Mouse (Mus musculus) forebrain, embryonic 16.5 days (tissue): ENCODE measurements around the gene Parp9. TPM values are rescaled to one million over a fixed set of nuclear protein-coding genes. Genes with fewer than 3 reads are reported as not detected.
"Not testable (repeated sequence)": the region's sequence is repeated elsewhere in the genome, so short reads cannot be mapped to it uniquely, and the experiment has no call there.

Experiments
- ATAC-seq: fragments of 200-750 bp; cut with Nextera tagmentation; 2 replicates; pipeline ENCODE4 v1.8.0; 2017; ENCODE audit warnings: mild to moderate bottlenecking, moderate library complexity
- H3K27ac ChIP-seq: fragments of 300-500 bp; sonication (generic); 2 replicates; pipeline ENCODE4 v1.5.1; 2014; ENCODE audit warnings: low read length, control low read depth
- H3K27me3 ChIP-seq: fragments of 300-500 bp; sonication (generic); replicated peaks from 2 replicates; pipeline ENCODE4 v1.6.1; 2014; ENCODE audit warnings: low read length; ENCODE audit not compliant: control insufficient read depth, insufficient read depth
- H3K36me3 ChIP-seq: fragments of 300-500 bp; sonication (generic); 2 replicates; pipeline ENCODE4 v1.6.1; 2014; ENCODE audit not compliant: control insufficient read depth, insufficient read depth
- H3K4me1 ChIP-seq: fragments of 300-500 bp; sonication (generic); replicated peaks from 2 replicates; pipeline ENCODE4 v1.6.1; 2014; ENCODE audit warnings: low read length; ENCODE audit not compliant: control insufficient read depth, insufficient read depth
- H3K4me2 ChIP-seq: fragments of 300-500 bp; sonication (generic); 2 replicates; pipeline ENCODE4 v1.6.1; 2014; ENCODE audit warnings: mild to moderate bottlenecking, low read length, control low read depth
- H3K4me3 ChIP-seq: fragments of 300-500 bp; sonication (generic); replicated peaks from 2 replicates; pipeline ENCODE4 v1.5.1; 2014; ENCODE audit warnings: mild to moderate bottlenecking, low read length, control low read depth
- H3K9ac ChIP-seq: fragments of 300-500 bp; sonication (generic); replicated peaks from 2 replicates; pipeline ENCODE4 v1.6.1; 2014; ENCODE audit warnings: low read depth, low read length, control low read depth
- H3K9me3 ChIP-seq: fragments of 300-500 bp; sonication (generic); 2 replicates; pipeline ENCODE4 v1.6.1; 2016; ENCODE audit warnings: low read length; ENCODE audit not compliant: control insufficient read depth
- WGBS: fragments of 180-500 bp; shearing (Covaris S2); extraction: QIAGEN DNeasy Blood & Tissue Kit; methylation state at CpG from one replicate; pipeline ENCODE4 v1.1.7; 2014; 5-methylcytosine and 5-hydroxymethylcytosine counted together
- polyA plus RNA-seq: library from polyadenylated mRNA; unstranded; fragments of >200 nt; fragmentation: Nextera tagmentation; extraction: Ambion mirVana; gene quantifications from 2 replicates; pipeline ENCODE4 v1.2.1, GENCODE M21; 2015

The Parp9 gene
- polyA plus RNA-seq, 1 experiment from 2014 or later = 2.3 TPM

DNA sequence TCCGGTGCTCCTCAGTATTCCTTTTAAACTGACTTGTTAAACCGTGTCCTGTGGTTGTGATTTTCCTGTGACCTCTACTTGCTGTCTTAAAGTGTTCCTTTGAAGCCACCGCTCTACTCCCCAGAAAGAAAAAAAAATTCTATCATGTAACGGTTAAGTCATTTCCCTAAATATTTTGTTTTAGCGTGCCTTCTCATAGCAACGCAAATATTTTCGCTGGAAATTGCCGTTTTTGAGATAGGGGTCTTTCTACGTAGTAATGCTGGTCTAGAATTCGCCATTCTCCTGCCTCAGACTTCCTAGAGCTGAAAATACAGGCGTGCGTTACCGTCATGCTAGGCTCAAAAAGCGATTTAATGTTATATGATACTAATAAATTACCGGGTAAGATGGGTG is 44.2 kb downstream of the Parp9 start:
- peak overlapping the region; percentile 82 for H3K4me3 ChIP-seq
- H3K36me3 ChIP-seq = no peaks in the 10 kb centered on the region
- H3K9me3 ChIP-seq = no peaks in the 10 kb centered on the region
- WGBS = 5% methylated on average over 15 of the region's 15 CpGs
- peak overlapping the region; percentile 79 for H3K4me2 ChIP-seq
- no peak; the same call in 1 of the 2 replicates for ATAC-seq
- H3K9ac ChIP-seq = peak overlapping the region; percentile 73
- no peaks in the 10 kb centered on the region for H3K27me3 ChIP-seq
- peaks cover 16% of the 10 kb centered on the region for H3K4me1 ChIP-seq
- peak overlapping the region; percentile 2; the same call in 1 of the 2 replicates for H3K27ac ChIP-seq

- Histone ChIP-seq H3K9me3 (no peaks in the 10 kb centered on the region), H3K36me3 (no peaks in the 10 kb centered on the region), H3K4me3 (peak overlapping the region; percentile 82), H3K9ac (peak overlapping the region; percentile 73), H3K4me1 (peaks cover 16% of the 10 kb centered on the region), H3K4me2 (peak overlapping the region; percentile 79), H3K27me3 (no peaks in the 10 kb centered on the region), H3K27ac (peak overlapping the region; percentile 98)
- peak; percentile 96 for ATAC-seq
- under 1% methylated on average over 48 of the region's 54 CpGs for WGBS
These were observed 44.7 kb downstream of the Parp9 start for GRCm38 (mm10) chr16:35982902-35983516.

- Histone ChIP-seq H3K27ac (peak overlapping the region; percentile 98), H3K4me1 (peaks cover 16% of the 10 kb centered on the region), H3K9ac (peak overlapping the region; percentile 73), H3K27me3 (no peaks in the 10 kb centered on the region), H3K4me2 (peak overlapping the region; percentile 73), H3K9me3 (no peaks in the 10 kb centered on the region), H3K36me3 (no peaks in the 10 kb centered on the region), H3K4me3 (peak overlapping the region; percentile 82)
- WGBS = 0% methylated on average over 19 of the region's 86 CpGs
- peak; percentile 75 for ATAC-seq
These were observed 45.3 kb downstream of the Parp9 start for GRCm38 (mm10) chr16:35983517-35984101.

DNA sequence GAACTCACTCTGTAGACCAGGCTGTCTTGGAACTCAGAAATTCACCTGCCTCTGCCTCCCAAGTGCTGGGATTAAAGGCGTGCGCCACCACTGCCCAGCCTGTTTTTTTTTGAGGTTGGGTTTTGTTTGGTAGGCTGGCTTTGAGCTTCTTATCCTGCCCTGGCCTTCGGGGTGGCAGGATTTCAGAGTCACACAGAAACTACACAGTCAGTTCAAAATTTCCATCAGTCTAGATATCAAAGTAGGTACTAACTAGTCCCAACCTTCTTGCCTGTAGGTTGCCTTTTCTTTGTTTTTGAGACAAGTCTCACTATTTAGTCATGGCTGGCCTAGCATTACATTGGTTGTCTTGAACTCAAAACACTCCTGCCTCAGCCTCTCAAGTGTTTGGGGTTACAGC is 46.2 kb downstream of the Parp9 start:
- peak overlapping the region; percentile 73 for H3K4me2 ChIP-seq
- 57% methylated on average over 3 of the region's 3 CpGs for WGBS
- H3K4me1 ChIP-seq = peaks cover 16% of the 10 kb centered on the region
- no peaks in the 10 kb centered on the region for H3K36me3 ChIP-seq
- no peak overlapping the region for H3K27ac ChIP-seq
- no peak for ATAC-seq
- H3K9me3 ChIP-seq = no peaks in the 10 kb centered on the region
- peak overlapping the region; percentile 82 for H3K4me3 ChIP-seq
- no peaks in the 10 kb centered on the region for H3K27me3 ChIP-seq
- H3K9ac ChIP-seq = no peak overlapping the region

DNA sequence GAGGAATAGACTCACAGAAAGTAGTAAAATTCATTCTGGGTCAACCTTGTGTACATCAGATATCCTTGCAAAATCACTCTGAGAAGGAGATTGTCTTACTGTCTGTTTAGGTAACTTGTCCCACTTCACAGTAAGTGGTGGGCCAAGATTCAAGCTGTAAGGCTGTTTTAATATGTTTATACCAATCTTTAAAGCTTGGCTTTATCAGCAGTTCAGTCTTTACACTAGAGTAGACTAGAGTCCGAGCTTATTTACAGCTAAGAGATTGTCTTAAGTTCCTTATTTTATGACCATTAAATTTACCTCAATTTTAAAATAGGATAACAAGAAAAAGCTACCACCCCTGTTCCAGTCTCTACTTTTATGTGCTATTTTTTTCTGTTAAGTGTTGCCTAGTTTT is 49.7 kb downstream of the Parp9 start:
- Histone ChIP-seq H3K27me3 (no peaks in the 10 kb centered on the region), H3K9ac (no peak overlapping the region), H3K4me2 (no peak overlapping the region), H3K36me3 (no peaks in the 10 kb centered on the region), H3K4me1 (peaks cover 15% of the 10 kb centered on the region), H3K9me3 (no peaks in the 10 kb centered on the region), H3K27ac (no peak overlapping the region), H3K4me3 (no peak overlapping the region)
- no peak for ATAC-seq
- 74% methylated on average over 1 of the region's 1 CpGs for WGBS

GRCm38 (mm10) chr16:35992391-35992790 is 54.1 kb downstream of the Parp9 start:
- no peaks in the 10 kb centered on the region for H3K36me3 ChIP-seq
- 85% methylated on average over 1 of the region's 1 CpGs for WGBS
- H3K9me3 ChIP-seq = no peaks in the 10 kb centered on the region
- no peak overlapping the region for H3K9ac ChIP-seq
- H3K4me1 ChIP-seq = peaks cover 5% of the 10 kb centered on the region
- H3K4me3 ChIP-seq = no peak overlapping the region
- no peak overlapping the region for H3K27ac ChIP-seq
- H3K4me2 ChIP-seq = no peak overlapping the region
- no peaks in the 10 kb centered on the region for H3K27me3 ChIP-seq
- no peak for ATAC-seq

DNA sequence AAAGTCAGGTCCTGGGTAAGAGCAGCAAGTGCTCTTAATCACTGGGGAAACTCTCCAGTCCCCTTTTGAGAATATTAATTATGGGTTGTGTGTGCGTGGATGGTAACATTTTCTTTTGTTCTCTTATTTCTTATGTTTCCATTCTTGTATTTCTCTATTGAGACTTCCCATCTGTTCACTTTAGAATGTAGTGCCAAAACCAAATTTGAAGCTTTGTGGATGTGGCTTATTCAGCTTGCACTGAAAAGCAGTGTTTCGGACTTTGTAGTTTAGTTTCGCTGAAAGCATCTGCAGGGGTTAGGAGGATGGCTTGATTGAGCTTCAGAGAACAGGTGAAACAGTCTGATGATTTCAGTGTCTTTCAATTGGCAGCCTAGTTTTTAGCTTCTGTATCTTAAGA is 55.0 kb downstream of the Parp9 start:
- H3K27me3 ChIP-seq = no peaks in the 10 kb centered on the region
- no peaks in the 10 kb centered on the region for H3K36me3 ChIP-seq
- no peak; the same call in 1 of the 2 replicates for ATAC-seq
- 55% methylated on average over 3 of the region's 3 CpGs for WGBS
- no peak overlapping the region for H3K9ac ChIP-seq
- no peaks in the 10 kb centered on the region for H3K9me3 ChIP-seq
- H3K4me3 ChIP-seq = no peak overlapping the region
- no peak overlapping the region for H3K27ac ChIP-seq
- peaks cover 5% of the 10 kb centered on the region for H3K4me1 ChIP-seq
- no peak overlapping the region for H3K4me2 ChIP-seq

- not testable (repeated sequence) for ATAC-seq, H3K27ac ChIP-seq, H3K4me3 ChIP-seq, H3K9me3 ChIP-seq, H3K4me1 ChIP-seq, H3K27me3 ChIP-seq, H3K4me2 ChIP-seq, H3K9ac ChIP-seq
- WGBS = 96% methylated on average over 4 of the region's 4 CpGs
- peaks cover 11% of the 10 kb centered on the region; the same call in 1 of the 2 replicates for H3K36me3 ChIP-seq
These were observed 60.6 kb downstream of the Parp9 start for GRCm38 (mm10) chr16:35998852-35999251.

DNA sequence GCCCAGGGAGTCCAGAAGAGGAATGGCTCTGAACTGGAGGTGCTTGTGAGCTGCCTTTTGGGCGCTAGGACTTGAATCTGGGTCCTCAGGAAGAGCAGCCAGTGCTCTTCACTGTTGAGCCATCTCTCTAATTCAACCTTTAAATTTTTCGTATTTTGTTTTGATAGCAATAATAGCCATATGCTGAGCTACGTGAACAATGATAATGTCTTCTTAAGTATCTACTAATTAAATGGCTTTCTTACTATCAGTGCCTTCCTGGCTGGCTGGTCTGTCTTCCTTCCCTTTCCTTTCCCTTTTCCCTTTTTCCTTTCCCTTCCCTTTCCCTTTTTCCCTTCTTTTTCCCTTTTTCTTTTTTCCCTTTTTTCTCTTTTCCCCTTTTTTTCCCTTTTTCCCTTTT is 70.1 kb downstream of the Parp9 start:
- Histone ChIP-seq H3K4me1 (no peaks in the 10 kb centered on the region), H3K36me3 (peaks cover 7% of the 10 kb centered on the region), H3K9me3 (no peaks in the 10 kb centered on the region), H3K9ac (no peak overlapping the region), H3K4me3 (no peak overlapping the region), H3K27ac (no peak overlapping the region), H3K27me3 (no peaks in the 10 kb centered on the region), H3K4me2 (no peak overlapping the region)
- ATAC-seq = no peak
- WGBS = 91% methylated on average over 3 of the region's 3 CpGs
